In genomic region chr2:110865584-110865983, GRCm38 (mm10) we compare ENCODE assay signal across 25 mouse cellular contexts.
"Had no signal": no experiment of that assay in that cellular context is flagged by ENCODE, and none has a peak within 500 bp of the region (broad histone marks: within the 10 kb centered on the region; RNA-seq: fewer than 3 reads in every experiment).

No protein-coding gene starts in this region.

- H3K4me1 ChIP-seq: heart, embryonic 10.5 days; heart, embryonic 12.5 days; hindbrain, embryonic 10.5 days; hindbrain, embryonic 12.5 days; intestine, embryonic 15.5 days; limb, embryonic 10.5 days; limb, embryonic 12.5 days had no signal

- H3K27me3 ChIP-seq: heart, embryonic 12.5 days; hindbrain, embryonic 12.5 days; intestine, embryonic 15.5 days; limb, embryonic 12.5 days had no signal

- H3K9me3 ChIP-seq: heart, embryonic 10.5 days; heart, embryonic 12.5 days; hindbrain, embryonic 10.5 days; hindbrain, embryonic 12.5 days; intestine, embryonic 15.5 days; limb, embryonic 10.5 days; limb, embryonic 12.5 days had no signal

- DNase-seq: gastrocnemius, adult 2 months; gastrocnemius, postnatal 10 days; gastrocnemius, postnatal 25 days; heart, adult 18-20 months; heart, postnatal 10 days; heart, postnatal 4 days; kidney, adult 18-20 months; kidney, adult 8-10 months; kidney, postnatal 10 days; kidney, postnatal 25 days; kidney, postnatal 4 days; liver had no signal

- H3K9ac ChIP-seq: heart, embryonic 12.5 days; hindbrain, embryonic 12.5 days; hindbrain, embryonic 14.5 days; intestine, embryonic 15.5 days; limb, embryonic 12.5 days had no signal

- H3K4me3 ChIP-seq: gastrocnemius, adult 2 months; heart, embryonic 10.5 days; heart, embryonic 12.5 days; hindbrain, embryonic 10.5 days; hindbrain, embryonic 12.5 days; intestine, embryonic 15.5 days; layer of hippocampus, adult 2 months; left cerebral cortex, adult 2 months; limb, embryonic 10.5 days; limb, embryonic 12.5 days had no signal

- H3K4me2 ChIP-seq: heart, embryonic 12.5 days; hindbrain, embryonic 12.5 days; hindbrain, embryonic 14.5 days; intestine, embryonic 15.5 days; limb, embryonic 12.5 days had no signal

- H3K36me3 ChIP-seq: heart, embryonic 10.5 days; heart, embryonic 12.5 days; hindbrain, embryonic 10.5 days; hindbrain, embryonic 12.5 days; intestine, embryonic 15.5 days; limb, embryonic 10.5 days; limb, embryonic 12.5 days had no signal

- H3K27ac ChIP-seq: gastrocnemius, adult 2 months; heart, embryonic 10.5 days; hindbrain, embryonic 10.5 days; hindbrain, embryonic 12.5 days; hindbrain, embryonic 14.5 days; intestine, embryonic 15.5 days; layer of hippocampus, adult 2 months; left cerebral cortex, adult 2 months; limb, embryonic 10.5 days; limb, embryonic 12.5 days had no signal

- ATAC-seq: hindbrain, embryonic 16.5 days; inflammation-experienced regulatory T-cells, adult 6 months; intestine, embryonic 15.5 days; intestine, postnatal 0 days had no signal
